Mouse (Mus musculus): ENCODE results near the gene Tgfb3. TPM values are rescaled to one million over a fixed set of nuclear protein-coding genes. Genes with fewer than 3 reads are reported as not detected.

Tgfb3 gene
- polyA plus RNA-seq, 1 experiment from 2014 or later, result 19.9 TPM

GRCm38 (mm10) chr12:86024426-86024825, 54.4 kb downstream of the Tgfb3 start:
- H3K4me1 ChIP-seq, result peaks cover 13% of the 10 kb centered on the region; the same call in 1 of the 2 replicates
- H3K27me3 ChIP-seq, result no peaks in the 10 kb centered on the region
- H3K9me3 ChIP-seq (replicated peaks), result no peaks in the 10 kb centered on the region
- H3K4me2 ChIP-seq (replicated peaks), result no peak overlapping the region
- no peak overlapping the region for H3K27ac ChIP-seq
- ATAC-seq (ENCODE audit: low FRiP score), result no peak
- H3K4me3 ChIP-seq, result no peak overlapping the region
- WGBS, result 62% methylated on average over 4 of the region's 4 CpGs
- no peaks in the 10 kb centered on the region for H3K36me3 ChIP-seq
- H3K9ac ChIP-seq, result no peak overlapping the region

- H3K36me3 ChIP-seq, result no peaks in the 10 kb centered on the region
- peak overlapping the region; percentile 44; the same call in 1 of the 2 replicates for H3K27ac ChIP-seq
- 86% methylated on average over 4 of the region's 4 CpGs for WGBS
- H3K9ac ChIP-seq, result no peak overlapping the region
- H3K4me3 ChIP-seq, result no peak overlapping the region
- H3K4me2 ChIP-seq (replicated peaks), result no peak overlapping the region
- H3K9me3 ChIP-seq (replicated peaks), result no peaks in the 10 kb centered on the region
- peaks cover 13% of the 10 kb centered on the region; the same call in 1 of the 2 replicates for H3K4me1 ChIP-seq
- ATAC-seq (ENCODE audit: low FRiP score), result no peak
- H3K27me3 ChIP-seq, result no peaks in the 10 kb centered on the region
Observed at GRCm38 (mm10) chr12:86023081-86023871, 55.6 kb downstream of the Tgfb3 start.

GRCm38 (mm10) chr12:86022282-86022984, 56.4 kb downstream of the Tgfb3 start:
- Histone ChIP-seq H3K9me3 (replicated peaks) (no peaks in the 10 kb centered on the region), H3K36me3 (no peaks in the 10 kb centered on the region), H3K9ac (no peak overlapping the region), H3K27me3 (no peaks in the 10 kb centered on the region), H3K4me2 (replicated peaks) (no peak overlapping the region), H3K4me1 (peaks cover 13% of the 10 kb centered on the region; the same call in 1 of the 2 replicates), H3K27ac (peak overlapping the region; percentile 44), H3K4me3 (no peak overlapping the region)
- ATAC-seq (ENCODE audit: low FRiP score), result no peak
- WGBS, result 77% methylated on average over 9 of the region's 9 CpGs

GRCm38 (mm10) chr12:86021583-86021982, 57.3 kb downstream of the Tgfb3 start:
- H3K27ac ChIP-seq, result no peak overlapping the region
- H3K9ac ChIP-seq, result no peak overlapping the region
- H3K9me3 ChIP-seq (replicated peaks), result no peaks in the 10 kb centered on the region
- no peak for ATAC-seq (ENCODE audit: low FRiP score)
- no peaks in the 10 kb centered on the region for H3K27me3 ChIP-seq
- H3K4me2 ChIP-seq (replicated peaks), result no peak overlapping the region
- no peaks in the 10 kb centered on the region for H3K36me3 ChIP-seq
- no peak overlapping the region for H3K4me3 ChIP-seq
- H3K4me1 ChIP-seq, result peaks cover 13% of the 10 kb centered on the region; the same call in 1 of the 2 replicates
- 77% methylated on average over 6 of the region's 6 CpGs for WGBS

GRCm38 (mm10) chr12:86017360-86017759, 61.5 kb downstream of the Tgfb3 start:
- no peaks in the 10 kb centered on the region for H3K36me3 ChIP-seq
- no peak overlapping the region for H3K4me3 ChIP-seq
- no peak overlapping the region for H3K27ac ChIP-seq
- H3K4me1 ChIP-seq, result 0 out of 2 replicates have a peak, but pooled peaks cover 4% of the 10 kb centered on the region
- ATAC-seq (ENCODE audit: low FRiP score), result no peak
- H3K9me3 ChIP-seq (replicated peaks), result no peaks in the 10 kb centered on the region
- no peaks in the 10 kb centered on the region for H3K27me3 ChIP-seq
- no peak overlapping the region for H3K4me2 ChIP-seq (replicated peaks)
- H3K9ac ChIP-seq, result no peak overlapping the region
- WGBS, result 75% methylated on average over 5 of the region's 5 CpGs

GRCm38 (mm10) chr12:86015114-86015513, 63.7 kb downstream of the Tgfb3 start:
- Histone ChIP-seq H3K4me2 (replicated peaks) (no peak overlapping the region), H3K9me3 (replicated peaks) (no peaks in the 10 kb centered on the region), H3K4me3 (no peak overlapping the region), H3K4me1 (0 out of 2 replicates have a peak, but pooled peaks cover 4% of the 10 kb centered on the region), H3K27ac (no peak overlapping the region), H3K27me3 (no peaks in the 10 kb centered on the region), H3K9ac (no peak overlapping the region), H3K36me3 (no peaks in the 10 kb centered on the region)
- no peak for ATAC-seq (ENCODE audit: low FRiP score)
- WGBS, result 89% methylated on average over 2 of the region's 2 CpGs

GRCm38 (mm10) chr12:86014621-86015020, 64.2 kb downstream of the Tgfb3 start:
- Histone ChIP-seq H3K36me3 (no peaks in the 10 kb centered on the region), H3K9me3 (replicated peaks) (no peaks in the 10 kb centered on the region), H3K9ac (no peak overlapping the region), H3K27me3 (no peaks in the 10 kb centered on the region), H3K4me3 (no peak overlapping the region), H3K4me2 (replicated peaks) (no peak overlapping the region), H3K27ac (no peak overlapping the region), H3K4me1 (0 out of 2 replicates have a peak, but pooled peaks cover 4% of the 10 kb centered on the region)
- WGBS, result 94% methylated on average over 3 of the region's 3 CpGs
- no peak for ATAC-seq (ENCODE audit: low FRiP score)

GRCm38 (mm10) chr12:86014174-86014573, 64.7 kb downstream of the Tgfb3 start:
- no peak for ATAC-seq (ENCODE audit: low FRiP score)
- H3K9ac ChIP-seq, result no peak overlapping the region
- no peaks in the 10 kb centered on the region for H3K9me3 ChIP-seq (replicated peaks)
- H3K4me2 ChIP-seq (replicated peaks), result no peak overlapping the region
- 0 out of 2 replicates have a peak, but pooled peaks cover 4% of the 10 kb centered on the region for H3K4me1 ChIP-seq
- WGBS, result 88% methylated on average over 2 of the region's 2 CpGs
- H3K27ac ChIP-seq, result no peak overlapping the region
- no peaks in the 10 kb centered on the region for H3K27me3 ChIP-seq
- no peaks in the 10 kb centered on the region for H3K36me3 ChIP-seq
- H3K4me3 ChIP-seq, result no peak overlapping the region

GRCm38 (mm10) chr12:86012195-86012594, 66.6 kb downstream of the Tgfb3 start:
- 0 out of 2 replicates have a peak, but pooled peaks cover 4% of the 10 kb centered on the region for H3K4me1 ChIP-seq
- no peaks in the 10 kb centered on the region for H3K36me3 ChIP-seq
- H3K27me3 ChIP-seq, result no peaks in the 10 kb centered on the region
- WGBS, result 87% methylated on average over 2 of the region's 2 CpGs
- H3K4me3 ChIP-seq, result no peak overlapping the region
- H3K4me2 ChIP-seq (replicated peaks), result no peak overlapping the region
- no peak overlapping the region for H3K9ac ChIP-seq
- ATAC-seq (ENCODE audit: low FRiP score), result no peak
- no peaks in the 10 kb centered on the region for H3K9me3 ChIP-seq (replicated peaks)
- no peak overlapping the region for H3K27ac ChIP-seq

- Histone ChIP-seq H3K4me2 (replicated peaks) (no peak overlapping the region), H3K27ac (no peak overlapping the region), H3K36me3 (no peaks in the 10 kb centered on the region), H3K4me3 (no peak overlapping the region), H3K27me3 (no peaks in the 10 kb centered on the region), H3K4me1 (0 out of 2 replicates have a peak, but pooled peaks cover 4% of the 10 kb centered on the region), H3K9me3 (replicated peaks) (no peaks in the 10 kb centered on the region), H3K9ac (no peak overlapping the region)
- 74% methylated on average over 5 of the region's 5 CpGs for WGBS
- no peak for ATAC-seq (ENCODE audit: low FRiP score)
Observed at GRCm38 (mm10) chr12:86010656-86011055, 68.2 kb downstream of the Tgfb3 start.

GRCm38 (mm10) chr12:86007377-86007776, 71.5 kb downstream of the Tgfb3 start:
- no peak for ATAC-seq (ENCODE audit: low FRiP score)

More at GRCm38 (mm10) chr12:86007377-86007776, 71.5 kb downstream of the Tgfb3 start:
- H3K27me3 ChIP-seq, result no peaks in the 10 kb centered on the region
- WGBS, result 80% methylated on average over 3 of the region's 3 CpGs
- no peak overlapping the region for H3K4me2 ChIP-seq (replicated peaks)
- H3K36me3 ChIP-seq, result no peaks in the 10 kb centered on the region
- H3K4me1 ChIP-seq, result no peaks in the 10 kb centered on the region
- H3K4me3 ChIP-seq, result no peak overlapping the region
- H3K9ac ChIP-seq, result no peak overlapping the region
- H3K27ac ChIP-seq, result no peak overlapping the region
- no peaks in the 10 kb centered on the region for H3K9me3 ChIP-seq (replicated peaks)
